Mouse (Mus musculus) kidney, adult 2 months (tissue): Measurements from ENCODE around the gene Gpc6. TPM values are rescaled to one million over a fixed set of nuclear protein-coding genes. Genes with fewer than 3 reads are reported as not detected.

ENCODE experiments used
- DNase-seq: peaks from one replicate; pipeline ENCODE4 v3.0.0; 2021
- H3K27ac ChIP-seq: fragments of 200-500 bp; 2 replicates; pipeline ENCODE4 v1.5.1; 2012; ENCODE audit warnings: low read depth, low read length, control low read depth, inconsistent platforms; ENCODE audit not compliant: insufficient read depth
- H3K27me3 ChIP-seq: fragments of 200-500 bp; replicated peaks from 2 replicates; pipeline ENCODE4 v1.6.1; 2012; ENCODE audit warnings: mild to moderate bottlenecking, moderate library complexity, low read length, inconsistent platforms; ENCODE audit not compliant: control insufficient read depth, insufficient read depth
- H3K36me3 ChIP-seq: fragments of 200-500 bp; 2 replicates; pipeline ENCODE4 v1.6.1; 2012; ENCODE audit warnings: mild to moderate bottlenecking, moderate library complexity, low read length, inconsistent platforms; ENCODE audit not compliant: control insufficient read depth, insufficient read depth
- H3K4me1 ChIP-seq: fragments of 200-500 bp; 2 replicates; pipeline ENCODE4 v1.6.1; 2011; ENCODE audit warnings: low read length; ENCODE audit not compliant: control insufficient read depth, insufficient read depth
- H3K4me3 ChIP-seq: fragments of 200-500 bp; 2 replicates; pipeline ENCODE4 v1.5.1; 2011; ENCODE audit warnings: mild to moderate bottlenecking, low read depth, low read length, control low read depth; ENCODE audit not compliant: insufficient read depth
- CTCF ChIP-seq: fragments of 200-500 bp; conservative IDR thresholded peaks from 2 replicates; pipeline ENCODE4 v1.5.1; 2011; ENCODE audit warnings: low read depth, mild to moderate bottlenecking, control low read depth, low read length, moderate library complexity, mixed read lengths; ENCODE audit not compliant: insufficient read depth, insufficient read length
- POLR2A ChIP-seq: fragments of 200-500 bp; IDR thresholded peaks from one replicate; pipeline ENCODE4 v1.6.1; 2011; ENCODE audit warnings: low read depth, low read length, control low read depth
- WGBS: fragments of 180-500 bp; shearing (Covaris S2); methylation state at CpG from one replicate; pipeline ENCODE4 v1.1.7; 2018; 5-methylcytosine and 5-hydroxymethylcytosine counted together
- polyA plus RNA-seq: library from polyadenylated mRNA; depleted of rRNA; stranded (reverse); fragments of >200 nt; gene quantifications from 2 replicates; pipeline ENCODE4 v1.2.3, GENCODE M21; 2012

The Gpc6 gene
- polyA plus RNA-seq, 1 experiment = 3.4 TPM

GRCm38 (mm10) chr14:117230476-117230875 lies 305.4 kb downstream of the Gpc6 start:
- no peak for DNase-seq
- 78% methylated on average over 4 of the region's 4 CpGs for WGBS

DNA sequence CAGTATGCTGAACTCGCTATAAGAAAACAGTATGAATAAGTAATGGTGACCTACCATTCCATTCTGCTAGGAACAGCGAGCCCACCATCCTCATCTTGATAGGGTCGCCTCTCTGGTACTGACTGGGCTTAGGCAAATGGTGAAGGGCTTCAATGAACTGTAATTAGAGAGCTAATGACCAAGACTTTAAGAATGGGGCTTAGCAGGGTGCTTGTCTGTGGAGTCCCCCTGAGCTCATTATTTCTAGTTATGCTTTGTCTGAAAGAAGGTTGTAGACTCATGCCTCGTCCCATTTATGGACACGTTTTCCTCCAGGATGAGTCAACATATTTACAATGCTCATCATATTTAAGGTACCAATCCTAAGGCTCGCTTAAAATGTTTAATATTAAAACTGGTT lies 313.1 kb downstream of the Gpc6 start:
- TF ChIP-seq CTCF (no peak), POLR2A (no peak)
- no peak overlapping the region for H3K27ac ChIP-seq
- no peak overlapping the region for H3K4me3 ChIP-seq
- no peaks in the 10 kb centered on the region for H3K36me3 ChIP-seq
- DNase-seq = no peak
- H3K4me1 ChIP-seq = no peaks in the 10 kb centered on the region
- WGBS = 90% methylated on average over 6 of the region's 6 CpGs
- H3K27me3 ChIP-seq = no peaks in the 10 kb centered on the region

More at GRCm38 (mm10) chr14:117230476-117230875, 305.4 kb downstream of the Gpc6 start:
- H3K27me3 ChIP-seq = no peaks in the 10 kb centered on the region
- H3K27ac ChIP-seq = no peak overlapping the region
- H3K36me3 ChIP-seq = no peaks in the 10 kb centered on the region
- TF ChIP-seq POLR2A = no peak
- no peak for TF ChIP-seq CTCF
- H3K4me3 ChIP-seq = no peak overlapping the region
- H3K4me1 ChIP-seq = no peaks in the 10 kb centered on the region

DNA sequence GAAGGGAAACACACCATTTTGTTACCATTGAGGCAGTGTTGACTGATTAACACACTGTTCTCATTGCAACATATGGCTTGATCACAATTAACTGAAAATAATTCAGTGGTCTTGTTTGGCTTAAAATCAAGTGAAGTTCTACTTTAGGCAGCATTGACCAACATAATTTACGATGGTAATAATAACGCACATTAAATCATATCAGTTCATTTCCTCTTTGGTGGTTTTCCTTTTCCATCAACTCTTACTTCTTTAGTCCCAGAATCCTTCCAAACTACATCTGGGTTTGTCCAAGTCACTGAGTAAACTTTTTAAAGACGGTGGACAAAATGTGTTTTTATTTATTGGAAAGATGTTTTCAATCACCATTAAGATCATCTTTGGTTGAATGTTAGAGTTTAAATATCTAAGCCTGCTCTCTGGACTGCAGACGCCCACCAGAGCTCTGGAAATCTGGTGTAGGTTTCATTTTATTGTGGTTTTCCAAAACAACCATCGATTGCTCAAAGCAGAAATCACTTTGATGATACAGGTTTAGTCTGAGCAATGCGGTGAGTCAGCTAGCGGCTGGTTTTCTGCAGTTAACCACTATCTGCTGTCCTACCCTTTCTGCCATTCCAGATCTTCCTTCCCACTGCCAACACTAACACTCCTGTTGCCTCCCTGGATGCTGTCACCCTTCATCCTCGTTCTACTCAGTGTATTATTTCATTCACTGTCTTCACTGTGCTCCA lies 314.7 kb downstream of the Gpc6 start:
- H3K27ac ChIP-seq = no peak overlapping the region
- no peaks in the 10 kb centered on the region for H3K27me3 ChIP-seq
- H3K4me1 ChIP-seq = no peaks in the 10 kb centered on the region
- TF ChIP-seq POLR2A = no peak
- TF ChIP-seq CTCF = no peak
- H3K36me3 ChIP-seq = no peaks in the 10 kb centered on the region
- no peak overlapping the region for H3K4me3 ChIP-seq
- 70% methylated on average over 8 of the region's 8 CpGs for WGBS
- no peak for DNase-seq

- WGBS = 84% methylated on average over 3 of the region's 3 CpGs
Measured at GRCm38 (mm10) chr14:117245631-117246030, 320.5 kb downstream of the Gpc6 start.

DNA sequence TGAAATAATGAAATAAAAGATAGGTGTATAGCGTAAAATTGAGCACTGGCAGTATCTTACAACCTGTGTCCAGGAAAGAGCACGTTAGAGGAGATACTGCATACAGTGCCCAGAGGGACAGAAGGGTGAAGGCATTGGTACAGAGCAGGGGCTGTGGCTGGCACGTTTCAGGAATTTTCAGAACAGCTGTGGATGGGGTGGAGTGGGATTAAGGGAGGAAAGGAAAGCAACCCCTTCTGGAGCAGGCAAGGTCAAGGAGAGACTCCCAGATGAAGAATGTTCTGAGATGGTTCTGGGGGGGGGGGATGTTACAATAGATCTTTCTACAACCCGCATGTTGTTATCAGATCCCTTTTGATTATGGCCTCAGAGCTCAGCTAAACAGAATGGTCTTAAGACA lies 331.1 kb downstream of the Gpc6 start:
- DNase-seq = no peak
- H3K4me1 ChIP-seq = no peaks in the 10 kb centered on the region
- H3K36me3 ChIP-seq = no peaks in the 10 kb centered on the region
- no peak overlapping the region for H3K27ac ChIP-seq
- WGBS = 75% methylated on average over 4 of the region's 4 CpGs
- no peak overlapping the region for H3K4me3 ChIP-seq
- no peak for TF ChIP-seq CTCF
- TF ChIP-seq POLR2A = no peak
- H3K27me3 ChIP-seq = no peaks in the 10 kb centered on the region

More at GRCm38 (mm10) chr14:117245631-117246030, 320.5 kb downstream of the Gpc6 start:
- Histone ChIP-seq H3K27ac (no peak overlapping the region), H3K4me1 (no peaks in the 10 kb centered on the region), H3K27me3 (no peaks in the 10 kb centered on the region), H3K4me3 (no peak overlapping the region), H3K36me3 (no peaks in the 10 kb centered on the region)
- TF ChIP-seq CTCF (no peak), POLR2A (no peak)
- DNase-seq = no peak

DNA sequence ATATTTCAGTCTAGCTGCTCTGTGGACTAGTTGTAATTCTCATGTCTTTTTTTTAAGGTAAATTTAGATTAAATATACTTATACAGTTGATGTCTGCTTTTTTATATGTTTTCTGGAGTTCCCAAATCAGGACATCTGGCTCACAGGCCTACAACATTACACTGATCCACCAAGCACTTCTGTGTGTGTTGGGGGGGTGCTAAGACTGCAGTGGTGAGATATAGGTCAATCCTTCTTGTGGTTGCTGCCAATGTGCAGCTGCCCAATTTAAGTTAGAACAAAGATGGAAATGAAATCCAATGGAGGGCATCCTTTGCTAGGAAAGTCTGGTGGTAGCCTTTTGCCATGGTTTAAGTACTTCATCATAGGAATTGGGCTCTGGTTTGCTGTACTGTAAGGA lies 340.5 kb downstream of the Gpc6 start:
- H3K27ac ChIP-seq = no peak overlapping the region
- no peaks in the 10 kb centered on the region for H3K36me3 ChIP-seq
- TF ChIP-seq CTCF (no peak), POLR2A (no peak)
- H3K4me3 ChIP-seq = no peak overlapping the region
- DNase-seq = no peak
- H3K27me3 ChIP-seq = no peaks in the 10 kb centered on the region
- H3K4me1 ChIP-seq = no peaks in the 10 kb centered on the region

- Histone ChIP-seq H3K4me3 (no peak overlapping the region), H3K36me3 (no peaks in the 10 kb centered on the region), H3K27me3 (no peaks in the 10 kb centered on the region), H3K4me1 (no peaks in the 10 kb centered on the region), H3K27ac (no peak overlapping the region)
- no peak for DNase-seq
- WGBS = 25% methylated on average over 3 of the region's 3 CpGs
- TF ChIP-seq CTCF = no peak
- no peak for TF ChIP-seq POLR2A
Measured at GRCm38 (mm10) chr14:117267823-117268601, 342.9 kb downstream of the Gpc6 start.
